Mouse (Mus musculus) neural tube, embryonic 11.5 days (tissue): Measurements from ENCODE around the gene Scyl2. TPM values are rescaled to one million over a fixed set of nuclear protein-coding genes. Genes with fewer than 3 reads are reported as not detected.
"Not testable (repeated sequence)": the region's sequence is repeated elsewhere in the genome, so short reads cannot be mapped to it uniquely, and the experiment has no call there.

Experiments used
- ATAC-seq: fragments of 200-750 bp; cut with Nextera tagmentation; 2 replicates; pipeline ENCODE4 v1.8.0; 2017; ENCODE audit warnings: moderate number of reproducible peaks, mild to moderate bottlenecking, moderate TSS enrichment, moderate library complexity; ENCODE audit not compliant: insufficient read depth, low FRiP score, low TSS enrichment
- DNase-seq: peaks from one replicate; pipeline ENCODE4 v3.0.0-alpha.2; 2015; ENCODE audit warnings: low spot score
- H3K27ac ChIP-seq: fragments of 300-500 bp; sonication (generic); 2 replicates; pipeline ENCODE4 v1.5.1; 2014; ENCODE audit warnings: low read depth, mild to moderate bottlenecking, low read length
- H3K27me3 ChIP-seq: fragments of 300-500 bp; sonication (generic); 2 replicates; pipeline ENCODE4 v1.6.1; 2014; ENCODE audit warnings: mild to moderate bottlenecking, low read length, mixed read lengths; ENCODE audit not compliant: control insufficient read depth, insufficient read depth
- H3K36me3 ChIP-seq: fragments of 300-500 bp; sonication (generic); 2 replicates; pipeline ENCODE4 v1.6.1; 2014; ENCODE audit warnings: mild to moderate bottlenecking, low read length, moderate library complexity, mixed read lengths; ENCODE audit not compliant: control insufficient read depth, insufficient read depth
- H3K4me1 ChIP-seq: fragments of 300-500 bp; sonication (generic); 2 replicates; pipeline ENCODE4 v1.6.1; 2014; ENCODE audit warnings: low read length, mixed read lengths; ENCODE audit not compliant: control insufficient read depth, insufficient read depth
- H3K4me2 ChIP-seq: fragments of 300-500 bp; sonication (generic); 2 replicates; pipeline ENCODE4 v1.6.1; 2014; ENCODE audit warnings: low read depth, mild to moderate bottlenecking, moderate library complexity
- H3K4me3 ChIP-seq: fragments of 300-500 bp; sonication (generic); 2 replicates; pipeline ENCODE4 v1.5.1; 2014; ENCODE audit warnings: low read depth, low read length
- H3K9ac ChIP-seq: fragments of 300-500 bp; sonication (generic); 2 replicates; pipeline ENCODE4 v1.6.1; 2014; ENCODE audit warnings: mild to moderate bottlenecking, low read length
- H3K9me3 ChIP-seq: fragments of 300-500 bp; sonication (generic); 2 replicates; pipeline ENCODE4 v1.6.1; 2016; ENCODE audit warnings: low read length; ENCODE audit not compliant: control insufficient read depth
- WGBS: fragments of 180-500 bp; shearing (Covaris S2); extraction: QIAGEN DNeasy Blood & Tissue Kit; methylation state at CpG from one replicate; pipeline ENCODE4 v1.1.7; 2014; 5-methylcytosine and 5-hydroxymethylcytosine counted together
- polyA plus RNA-seq: library from polyadenylated mRNA; unstranded; fragments of >200 nt; fragmentation: Nextera tagmentation; extraction: Ambion mirVana; gene quantifications from 2 replicates; pipeline ENCODE4 v1.2.1, GENCODE M21; 2014

The Scyl2 gene
- polyA plus RNA-seq, 1 experiment from 2014 or later, result 21.5 TPM

DNA sequence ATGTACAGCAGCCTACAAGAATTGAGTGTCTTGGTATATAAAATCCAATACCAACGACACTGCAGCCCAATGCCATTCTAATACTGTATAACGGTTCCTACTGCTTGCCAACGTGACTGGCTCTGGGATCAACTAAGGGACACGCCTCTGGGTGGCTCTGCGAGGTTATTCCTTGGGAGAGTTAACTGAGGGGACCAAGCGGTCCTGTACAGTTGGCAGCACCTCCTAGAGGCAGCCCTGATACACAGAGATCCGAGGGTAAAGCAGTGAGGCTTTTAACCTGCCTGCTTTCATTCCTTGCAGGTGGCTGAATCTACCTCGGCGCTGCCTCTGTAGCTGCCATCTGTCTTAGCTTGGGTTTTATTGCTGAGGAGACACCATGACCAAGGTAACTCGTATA lies 3.1 kb downstream of the Scyl2 start:
- H3K36me3 ChIP-seq, result no peaks in the 10 kb centered on the region
- WGBS, result 83% methylated on average over 10 of the region's 10 CpGs
- H3K4me3 ChIP-seq, result no peak overlapping the region
- peaks cover 3% of the 10 kb centered on the region; the same call in 1 of the 2 replicates for H3K4me1 ChIP-seq
- no peak overlapping the region for H3K27ac ChIP-seq
- no peak overlapping the region for H3K9ac ChIP-seq
- H3K27me3 ChIP-seq, result no peaks in the 10 kb centered on the region
- no peaks in the 10 kb centered on the region for H3K9me3 ChIP-seq
- ATAC-seq, result no peak
- DNase-seq, result no peak
- H3K4me2 ChIP-seq, result no peak overlapping the region

GRCm38 (mm10) chr10:89682157-89682556 lies 3.9 kb downstream of the Scyl2 start:
- Histone ChIP-seq H3K9me3 (no peaks in the 10 kb centered on the region), H3K4me3 (no peak overlapping the region), H3K4me2 (no peak overlapping the region), H3K9ac (no peak overlapping the region), H3K27ac (no peak overlapping the region), H3K27me3 (no peaks in the 10 kb centered on the region), H3K36me3 (no peaks in the 10 kb centered on the region), H3K4me1 (peaks cover 3% of the 10 kb centered on the region; the same call in 1 of the 2 replicates)
- ATAC-seq (no peak), DNase-seq (no peak)
- WGBS, result 92% methylated on average over 1 of the region's 1 CpGs

DNA sequence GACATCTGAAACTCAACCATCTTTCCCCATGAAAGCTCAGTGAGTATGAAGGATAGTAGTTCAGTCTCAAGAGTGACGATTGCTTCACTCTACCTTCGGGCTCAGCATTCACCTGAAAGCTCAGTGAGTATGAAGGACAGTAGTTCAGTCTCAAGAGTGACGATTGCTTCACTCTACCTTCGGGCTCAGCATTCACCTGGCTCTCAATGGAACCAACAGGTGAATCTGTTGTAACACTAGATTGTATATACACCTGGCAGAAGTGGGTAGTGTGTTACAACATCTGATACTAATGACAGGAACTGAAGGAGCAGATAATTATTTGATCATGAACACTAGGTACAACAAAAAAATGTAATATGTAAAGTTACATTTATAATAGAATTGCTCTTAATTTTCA lies 4.4 kb downstream of the Scyl2 start:
- DNase-seq, result no peak
- H3K4me1 ChIP-seq, result peaks cover 3% of the 10 kb centered on the region; the same call in 1 of the 2 replicates
- H3K4me2 ChIP-seq, result no peak overlapping the region
- H3K27me3 ChIP-seq, result no peaks in the 10 kb centered on the region
- H3K4me3 ChIP-seq, result no peak overlapping the region
- ATAC-seq, result no peak
- WGBS, result 95% methylated on average over 4 of the region's 4 CpGs
- no peaks in the 10 kb centered on the region for H3K9me3 ChIP-seq
- H3K27ac ChIP-seq, result no peak overlapping the region
- H3K9ac ChIP-seq, result no peak overlapping the region
- H3K36me3 ChIP-seq, result no peaks in the 10 kb centered on the region

GRCm38 (mm10) chr10:89680517-89680916 lies 5.6 kb downstream of the Scyl2 start:
- H3K9ac ChIP-seq, result no peak overlapping the region
- H3K27me3 ChIP-seq, result no peaks in the 10 kb centered on the region
- ATAC-seq (no peak), DNase-seq (no peak)
- no peak overlapping the region for H3K4me2 ChIP-seq
- peaks cover 3% of the 10 kb centered on the region; the same call in 1 of the 2 replicates for H3K4me1 ChIP-seq
- 84% methylated on average over 3 of the region's 3 CpGs for WGBS
- H3K9me3 ChIP-seq, result no peaks in the 10 kb centered on the region
- no peaks in the 10 kb centered on the region for H3K36me3 ChIP-seq
- no peak overlapping the region for H3K4me3 ChIP-seq
- H3K27ac ChIP-seq, result no peak overlapping the region

DNA sequence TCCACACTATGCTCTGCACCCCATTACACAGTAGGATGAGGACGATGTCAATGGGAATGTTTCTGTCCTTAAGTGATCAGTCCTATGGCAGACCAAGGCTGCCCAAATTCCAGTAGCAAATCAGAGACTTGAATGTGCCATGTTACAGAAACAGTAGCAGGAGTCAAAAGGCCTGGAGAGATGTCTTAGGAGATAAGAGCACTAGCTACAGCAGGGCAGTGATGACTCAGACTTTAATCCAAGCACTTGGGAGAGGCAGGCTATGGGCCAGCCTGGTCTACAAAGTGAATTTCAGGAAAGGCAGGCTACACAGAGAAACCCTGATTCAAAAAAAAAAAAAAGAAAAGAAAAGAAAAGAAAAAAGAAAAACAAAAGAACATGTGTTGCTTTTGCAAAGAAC lies 6.6 kb downstream of the Scyl2 start:
- H3K9me3 ChIP-seq, result no peaks in the 10 kb centered on the region
- ATAC-seq (no peak), DNase-seq (no peak)
- H3K4me3 ChIP-seq, result no peak overlapping the region
- no peak overlapping the region for H3K4me2 ChIP-seq
- no peak overlapping the region for H3K27ac ChIP-seq
- no peaks in the 10 kb centered on the region for H3K36me3 ChIP-seq
- H3K4me1 ChIP-seq, result no peaks in the 10 kb centered on the region
- no peaks in the 10 kb centered on the region for H3K27me3 ChIP-seq
- 91% methylated on average over 1 of the region's 1 CpGs for WGBS
- H3K9ac ChIP-seq, result no peak overlapping the region

DNA sequence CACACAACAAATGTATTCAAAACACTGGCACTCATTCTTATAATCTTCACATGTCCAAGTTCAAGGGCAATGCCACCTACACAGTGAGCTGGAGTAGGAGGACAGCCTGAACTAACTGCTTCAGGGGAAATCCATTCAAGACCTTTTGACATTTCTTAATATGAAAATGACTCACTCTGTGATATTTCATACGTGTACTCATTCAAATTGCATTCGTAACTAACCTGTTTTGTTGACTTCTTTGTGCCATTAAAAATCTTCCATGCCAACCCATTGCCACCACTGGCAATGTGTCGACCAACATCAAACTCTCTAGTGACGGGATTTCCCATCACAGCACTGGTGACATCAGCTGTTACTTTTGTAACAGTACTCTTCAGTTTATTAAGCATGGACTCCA lies 8.0 kb downstream of the Scyl2 start:
- 90% methylated on average over 4 of the region's 4 CpGs for WGBS
- no peaks in the 10 kb centered on the region for H3K36me3 ChIP-seq
- DNase-seq (no peak), ATAC-seq (no peak)
- no peak overlapping the region for H3K4me2 ChIP-seq
- H3K4me1 ChIP-seq, result no peaks in the 10 kb centered on the region
- H3K4me3 ChIP-seq, result no peak overlapping the region
- H3K27me3 ChIP-seq, result no peaks in the 10 kb centered on the region
- no peak overlapping the region for H3K9ac ChIP-seq
- H3K9me3 ChIP-seq, result no peaks in the 10 kb centered on the region
- H3K27ac ChIP-seq, result no peak overlapping the region

GRCm38 (mm10) chr10:89676609-89677008 lies 9.5 kb downstream of the Scyl2 start:
- ATAC-seq, result no peak
- H3K9me3 ChIP-seq, result no peaks in the 10 kb centered on the region
- H3K36me3 ChIP-seq, result no peaks in the 10 kb centered on the region
- H3K4me3 ChIP-seq, result no peak overlapping the region
- no peak overlapping the region for H3K4me2 ChIP-seq
- no peaks in the 10 kb centered on the region for H3K27me3 ChIP-seq
- H3K9ac ChIP-seq, result no peak overlapping the region
- DNase-seq, result no peak
- H3K4me1 ChIP-seq, result no peaks in the 10 kb centered on the region
- no peak overlapping the region for H3K27ac ChIP-seq
- WGBS, result 60% methylated on average over 4 of the region's 4 CpGs

- not testable (repeated sequence) for H3K9me3 ChIP-seq, H3K4me1 ChIP-seq, ATAC-seq, DNase-seq, H3K9ac ChIP-seq, H3K27ac ChIP-seq, H3K4me2 ChIP-seq, H3K36me3 ChIP-seq, H3K27me3 ChIP-seq, H3K4me3 ChIP-seq
- 98% methylated on average over 5 of the region's 5 CpGs for WGBS
These were observed 15.7 kb downstream of the Scyl2 start for GRCm38 (mm10) chr10:89670371-89670770.

- Histone ChIP-seq H3K36me3 (no peaks in the 10 kb centered on the region), H3K9ac (no peak overlapping the region), H3K4me3 (no peak overlapping the region), H3K27me3 (no peaks in the 10 kb centered on the region), H3K4me1 (no peaks in the 10 kb centered on the region), H3K27ac (no peak overlapping the region), H3K4me2 (no peak overlapping the region), H3K9me3 (no peaks in the 10 kb centered on the region)
- ATAC-seq (no peak), DNase-seq (no peak)
- WGBS, result 87% methylated on average over 7 of the region's 7 CpGs
These were observed 18.5 kb downstream of the Scyl2 start for GRCm38 (mm10) chr10:89667571-89667970.
